Mouse (Mus musculus) liver, adult 2 months (tissue): ENCODE data around the gene Utp14a. TPM values are rescaled to one million over a fixed set of nuclear protein-coding genes. Genes with fewer than 3 reads are reported as not detected.
"Not testable (repeated sequence)": the region's sequence is repeated elsewhere in the genome, so short reads cannot be mapped to it uniquely, and the experiment has no call there.

Experiments used
- DNase-seq: peaks from one replicate; pipeline ENCODE4 v3.0.0-alpha.2; 2011; ENCODE audit warnings: low read depth, low spot score; ENCODE audit errors: extremely low read depth
- H3K27ac ChIP-seq: fragments of 200-500 bp; replicated peaks from 2 replicates; pipeline ENCODE4 v1.5.1; 2012; ENCODE audit warnings: low read depth, mild to moderate bottlenecking, control low read depth, inconsistent platforms, low read length; ENCODE audit not compliant: insufficient read depth
- H3K27me3 ChIP-seq: fragments of 200-500 bp; 2 replicates; pipeline ENCODE4 v1.6.1; 2012; ENCODE audit warnings: mild to moderate bottlenecking, moderate library complexity, low read length, inconsistent platforms; ENCODE audit not compliant: control insufficient read depth, insufficient read depth
- H3K36me3 ChIP-seq: fragments of 200-500 bp; 2 replicates; pipeline ENCODE4 v1.6.1; 2012; ENCODE audit warnings: low read length, inconsistent platforms; ENCODE audit not compliant: control insufficient read depth, insufficient read depth
- H3K4me1 ChIP-seq: fragments of 200-500 bp; 2 replicates; pipeline ENCODE4 v1.6.1; 2011; ENCODE audit warnings: low read length; ENCODE audit not compliant: control insufficient read depth, insufficient read depth
- H3K4me3 ChIP-seq: fragments of 200-500 bp; 2 replicates; pipeline ENCODE4 v1.5.1; 2011; ENCODE audit warnings: low read depth, mild to moderate bottlenecking, control low read depth, low read length, moderate library complexity; ENCODE audit not compliant: insufficient read depth
- H3K79me2 ChIP-seq: fragments of 200-500 bp; 2 replicates; pipeline ENCODE4 v1.6.1; 2012; ENCODE audit warnings: inconsistent platforms, mild to moderate bottlenecking, low read length, moderate library complexity; ENCODE audit not compliant: control insufficient read depth, insufficient read depth
- H3K9ac ChIP-seq: fragments of 200-500 bp; 2 replicates; pipeline ENCODE4 v1.6.1; 2012; ENCODE audit warnings: low read depth, mild to moderate bottlenecking, control low read depth, inconsistent platforms, low read length
- CTCF ChIP-seq: fragments of 200-500 bp; IDR thresholded peaks from 2 replicates; pipeline ENCODE4 v1.5.1; 2011; ENCODE audit warnings: low read depth, low read length, control low read depth
- POLR2A ChIP-seq: fragments of 200-500 bp; IDR thresholded peaks from 2 replicates; pipeline ENCODE4 v1.6.1; 2011; ENCODE audit warnings: low read length, control low read depth; ENCODE audit not compliant: insufficient read depth; ENCODE audit errors: extremely low read depth
- WGBS: fragments of 180-500 bp; shearing (Covaris S2); methylation state at CpG from one replicate; pipeline ENCODE4 v1.1.7; 2018; 5-methylcytosine and 5-hydroxymethylcytosine counted together
- polyA plus RNA-seq: library from polyadenylated mRNA; depleted of rRNA; stranded (reverse); fragments of >200 nt; gene quantifications from 2 replicates; pipeline ENCODE4 v1.2.3, GENCODE M21; 2012; rRNA removed
- total RNA-seq: library from RNA; depleted of rRNA; stranded (reverse); fragments of >200 nt; gene quantifications from 2 replicates; pipeline ENCODE4 v1.2.3, GENCODE M21; 2014; rRNA removed

Gene Utp14a
- 6.4 and 6.7 TPM in 2 replicates for total RNA-seq
- 1.4 and 2.2 TPM in 2 replicates for polyA plus RNA-seq

GRCm38 (mm10) chrX:48256468-48257007 is at the start of gene Utp14a:
TSS of gene Utp14a (plus strand) at chrX:48256862.
- Histone ChIP-seq H3K9ac (peak within 1 kb of the TSS; percentile 83), H3K36me3 (peaks cover 2% of the 10 kb centered on the region; the same call in 1 of the 2 replicates), H3K27me3 (no peaks in the 10 kb centered on the region), H3K4me3 (peak within 1 kb of the TSS; percentile 98), H3K27ac (peak within 1 kb of the TSS; percentile 93), H3K4me1 (no peaks in the 10 kb centered on the region; the same call in 1 of the 2 replicates), H3K79me2 (no peaks in the 10 kb centered on the region; the same call in 1 of the 2 replicates)
- TF ChIP-seq POLR2A (peak; percentile 47; the same call in 1 of the 2 replicates), CTCF (no peak)
- WGBS: under 1% methylated on average over 33 of the region's 33 CpGs
- peak; percentile 86 for DNase-seq

GRCm38 (mm10) chrX:48207761-48208487 is 48.7 kb upstream of the Utp14a start:
- Histone ChIP-seq H3K79me2 (peaks cover 9% of the 10 kb centered on the region; the same call in 1 of the 2 replicates), H3K4me1 (peaks cover 9% of the 10 kb centered on the region), H3K27me3 (no peaks in the 10 kb centered on the region), H3K27ac (peak overlapping the region; percentile 96), H3K4me3 (peak overlapping the region; percentile 98), H3K36me3 (peaks cover 4% of the 10 kb centered on the region), H3K9ac (peak overlapping the region; percentile 98)
- peak; percentile 82 for DNase-seq
- TF ChIP-seq POLR2A: no peak
- TF ChIP-seq CTCF: no peak
- WGBS: 3% methylated on average over 21 of the region's 36 CpGs

- peak within 1 kb of the TSS; percentile 98 for H3K4me3 ChIP-seq
- under 1% methylated on average over 32 of the region's 34 CpGs for WGBS
- DNase-seq: peak; percentile 86
- peaks cover 4% of the 10 kb centered on the region for H3K36me3 ChIP-seq
- peak within 1 kb of the TSS; percentile 98 for H3K9ac ChIP-seq
- H3K4me1 ChIP-seq: peaks cover 9% of the 10 kb centered on the region
- peaks cover 9% of the 10 kb centered on the region; the same call in 1 of the 2 replicates for H3K79me2 ChIP-seq
- H3K27ac ChIP-seq: peak within 1 kb of the TSS; percentile 96
- no peaks in the 10 kb centered on the region for H3K27me3 ChIP-seq
- peak; percentile 73 for TF ChIP-seq POLR2A
- no peak for TF ChIP-seq CTCF
Measured at GRCm38 (mm10) chrX:48208519-48209185, 48.0 kb upstream of the Utp14a start, which contains the start of gene Zdhhc9. TSS of gene Zdhhc9 (minus strand) at chrX:48208878.

GRCm38 (mm10) chrX:48209746-48210145 is 46.9 kb upstream of the Utp14a start:
- H3K4me3 ChIP-seq, H3K27ac ChIP-seq, H3K36me3 ChIP-seq, H3K9ac ChIP-seq, H3K79me2 ChIP-seq, H3K4me1 ChIP-seq, H3K27me3 ChIP-seq, DNase-seq: not testable (repeated sequence)
- WGBS: 62% methylated on average over 4 of the region's 4 CpGs

- H3K9ac ChIP-seq: no peak overlapping the region
- no peak overlapping the region for H3K4me3 ChIP-seq
- no peaks in the 10 kb centered on the region for H3K4me1 ChIP-seq
- 85% methylated on average over 5 of the region's 5 CpGs for WGBS
- no peaks in the 10 kb centered on the region for H3K36me3 ChIP-seq
- no peak overlapping the region for H3K27ac ChIP-seq
- H3K27me3 ChIP-seq: no peaks in the 10 kb centered on the region
- no peaks in the 10 kb centered on the region for H3K79me2 ChIP-seq
- TF ChIP-seq CTCF (no peak), POLR2A (no peak)
- no peak for DNase-seq
Measured at GRCm38 (mm10) chrX:48219468-48219867, 37.2 kb upstream of the Utp14a start.
